Mouse (Mus musculus) MEL (cell line): Measurements from ENCODE around the gene Mfsd13b. TPM values are rescaled to one million over a fixed set of nuclear protein-coding genes. Genes with fewer than 3 reads are reported as not detected.

ENCODE experiments used
- DNase-seq: peaks from one replicate; pipeline ENCODE4 v3.0.0; 2011; ENCODE audit warnings: low read depth, low spot score
- H3K27ac ChIP-seq: 2 replicates; pipeline ENCODE4 v1.5.1; 2012; ENCODE audit warnings: low read depth, mild to moderate bottlenecking, control low read depth, low read length, moderate library complexity; ENCODE audit not compliant: control insufficient read depth
- H3K27me3 ChIP-seq, 2 experiments: fragments of 150-350 bp in 1 of 2; sonication (generic) in 1 of 2; 2 replicates each; pipeline ENCODE4 v1.6.1; 2012; ENCODE audit warnings: low read length in 2 of 2, mild to moderate bottlenecking in 2 of 2, improper control_type of control experiment in 1 of 2, moderate library complexity in 1 of 2; ENCODE audit not compliant: insufficient read depth in 2 of 2, control insufficient read depth in 1 of 2
- H3K36me3 ChIP-seq, 2 experiments: 2 replicates each; pipeline ENCODE4 v1.6.1; 2012 to 2014; ENCODE audit warnings: low read length in 2 of 2, improper control_type of control experiment in 1 of 2, inconsistent platforms in 1 of 2, mild to moderate bottlenecking in 1 of 2; ENCODE audit not compliant: insufficient read depth in 2 of 2, control insufficient read depth in 1 of 2
- H3K4me1 ChIP-seq, 2 experiments: fragments of 150-350 bp in 1 of 2; sonication (generic) in 1 of 2; 2 replicates each; pipeline ENCODE4 v1.6.1; 2012; ENCODE audit warnings: low read length in 2 of 2, improper control_type of control experiment in 1 of 2, mild to moderate bottlenecking in 1 of 2; ENCODE audit not compliant: insufficient read depth in 2 of 2, control insufficient read depth in 1 of 2
- H3K4me3 ChIP-seq, 2 experiments: fragments of 150-350 bp in 1 of 2; sonication (generic) in 1 of 2; 2 replicates each; pipeline ENCODE4 v1.5.1; 2012; ENCODE audit warnings: low read depth in 2 of 2, low read length in 2 of 2, mild to moderate bottlenecking in 2 of 2, moderate library complexity in 2 of 2, control low read depth in 1 of 2, improper control_type of control experiment in 1 of 2; ENCODE audit not compliant: control insufficient read depth in 1 of 2, insufficient read depth in 1 of 2
- H3K79me2 ChIP-seq: 2 replicates; pipeline ENCODE4 v1.6.1; 2012; ENCODE audit warnings: mild to moderate bottlenecking, low read length, moderate library complexity; ENCODE audit not compliant: control insufficient read depth, poor library complexity, insufficient read depth
- H3K9ac ChIP-seq: 2 replicates; pipeline ENCODE4 v1.6.1; 2012; ENCODE audit warnings: low read depth, mild to moderate bottlenecking, control low read depth, low read length, moderate library complexity; ENCODE audit not compliant: control insufficient read depth, poor library complexity, severe bottlenecking
- H3K9me3 ChIP-seq: fragments of 150-350 bp; sonication (generic); replicated peaks from 2 replicates; pipeline ENCODE4 v1.6.1; 2012; ENCODE audit warnings: mild to moderate bottlenecking, low read length, improper control_type of control experiment, moderate library complexity; ENCODE audit not compliant: insufficient read depth
- CHD1 ChIP-seq: IDR thresholded peaks from 2 replicates; pipeline ENCODE4 v1.6.1; 2012; ENCODE audit warnings: low read depth, mild to moderate bottlenecking, inconsistent platforms, low read length, improper control_type of control experiment
- E2F4 ChIP-seq: IDR thresholded peaks from 2 replicates; pipeline ENCODE4 v1.6.1; 2011; ENCODE audit warnings: low read depth, low read length, improper control_type of control experiment, borderline replicate concordance
- ELF1 ChIP-seq: IDR thresholded peaks from 2 replicates; pipeline ENCODE4 v1.6.1; 2014; ENCODE audit warnings: low read depth, mild to moderate bottlenecking, inconsistent platforms, low read length, improper control_type of control experiment, moderate library complexity
- GABPA ChIP-seq: IDR thresholded peaks from 2 replicates; pipeline ENCODE4 v1.6.1; 2012; ENCODE audit warnings: low read depth, mild to moderate bottlenecking, inconsistent platforms, low read length, improper control_type of control experiment, moderate library complexity
- GATA1 ChIP-seq: IDR thresholded peaks from 2 replicates; pipeline ENCODE4 v1.6.1; 2011; ENCODE audit warnings: low read depth, low read length, improper control_type of control experiment
- JUND ChIP-seq: IDR thresholded peaks from 2 replicates; pipeline ENCODE4 v1.6.1; 2011; ENCODE audit warnings: low read depth, mild to moderate bottlenecking, improper control_type of control experiment, low read length
- MAFK ChIP-seq: IDR thresholded peaks from 2 replicates; pipeline ENCODE4 v1.6.1; 2011; ENCODE audit warnings: low read depth, mild to moderate bottlenecking, low read length, improper control_type of control experiment, borderline replicate concordance
- MAZ ChIP-seq: IDR thresholded peaks from 2 replicates; pipeline ENCODE4 v1.6.1; 2012; ENCODE audit warnings: low read depth, mild to moderate bottlenecking, inconsistent platforms, low read length, improper control_type of control experiment
- MEF2A ChIP-seq: IDR thresholded peaks from 2 replicates; pipeline ENCODE4 v1.6.1; 2014; ENCODE audit warnings: low read depth, mild to moderate bottlenecking, inconsistent platforms, low read length, improper control_type of control experiment; ENCODE audit not compliant: poor library complexity, insufficient replicate concordance, severe bottlenecking; ENCODE audit errors: extremely low read depth
- MYB ChIP-seq: IDR thresholded peaks from 2 replicates; pipeline ENCODE4 v1.6.1; 2011; ENCODE audit warnings: mild to moderate bottlenecking, low read depth, low read length, improper control_type of control experiment
- NELFE ChIP-seq: IDR thresholded peaks from 2 replicates; pipeline ENCODE4 v1.6.1; 2011; ENCODE audit warnings: low read depth, low read length, improper control_type of control experiment
- NRF1 ChIP-seq: IDR thresholded peaks from 2 replicates; pipeline ENCODE4 v1.6.1; 2014; ENCODE audit warnings: low read depth, mild to moderate bottlenecking, inconsistent platforms, low read length, improper control_type of control experiment, moderate library complexity; ENCODE audit not compliant: poor library complexity, insufficient read depth, severe bottlenecking
- POLR2A ChIP-seq, 2 experiments: IDR thresholded peaks; 2 replicates each; pipeline ENCODE4 v1.6.1; 2011 to 2012; ENCODE audit warnings: low read length in 2 of 2, mild to moderate bottlenecking in 2 of 2, control low read depth in 1 of 2, improper control_type of control experiment in 1 of 2, low read depth in 1 of 2, moderate library complexity in 1 of 2; ENCODE audit not compliant: control insufficient read depth in 1 of 2, insufficient read depth in 1 of 2, poor library complexity in 1 of 2
- POLR2AphosphoS2 ChIP-seq: IDR thresholded peaks from 2 replicates; pipeline ENCODE4 v1.6.1; 2011; ENCODE audit warnings: low read length, improper control_type of control experiment
- POLR2AphosphoS5 ChIP-seq: IDR thresholded peaks from 2 replicates; pipeline ENCODE4 v1.6.1; 2012; ENCODE audit warnings: low read depth, borderline replicate concordance, mild to moderate bottlenecking, inconsistent platforms, low read length, moderate library complexity, mixed read lengths
- RAD21 ChIP-seq: IDR thresholded peaks from 2 replicates; pipeline ENCODE4 v1.6.1; 2011; ENCODE audit warnings: mild to moderate bottlenecking, low read depth, low read length, improper control_type of control experiment
- TBP ChIP-seq: IDR thresholded peaks from 2 replicates; pipeline ENCODE4 v1.8.0; 2011; ENCODE audit warnings: low read depth, low read length, improper control_type of control experiment
- TCF12 ChIP-seq: IDR thresholded peaks from 2 replicates; pipeline ENCODE4 v1.6.1; 2014; ENCODE audit warnings: low read depth, mild to moderate bottlenecking, inconsistent platforms, low read length, improper control_type of control experiment, moderate library complexity
- UBTF ChIP-seq: IDR thresholded peaks from 2 replicates; pipeline ENCODE4 v1.6.1; 2012; ENCODE audit warnings: low read depth, mild to moderate bottlenecking, inconsistent platforms, low read length, improper control_type of control experiment, moderate library complexity, borderline replicate concordance; ENCODE audit not compliant: insufficient read depth
- USF1 ChIP-seq: IDR thresholded peaks from 2 replicates; pipeline ENCODE4 v1.6.1; 2014; ENCODE audit warnings: low read depth, mild to moderate bottlenecking, inconsistent platforms, low read length, improper control_type of control experiment, moderate library complexity
- USF2 ChIP-seq, 2 experiments: IDR thresholded peaks; 2 replicates each; pipeline ENCODE4 v1.6.1; 2011 to 2012; ENCODE audit warnings: improper control_type of control experiment in 2 of 2, low read length in 2 of 2, borderline replicate concordance in 1 of 2, inconsistent platforms in 1 of 2, low read depth in 1 of 2, mild to moderate bottlenecking in 1 of 2; ENCODE audit not compliant: insufficient read depth in 1 of 2
- ZKSCAN1 ChIP-seq: IDR thresholded peaks from 2 replicates; pipeline ENCODE4 v1.6.1; 2012; ENCODE audit warnings: low read depth, mild to moderate bottlenecking, inconsistent platforms, low read length, improper control_type of control experiment, moderate library complexity
- ZMIZ1 ChIP-seq: IDR thresholded peaks from 2 replicates; pipeline ENCODE4 v1.6.1; 2012; ENCODE audit warnings: low read depth, mild to moderate bottlenecking, inconsistent platforms, low read length, improper control_type of control experiment, moderate library complexity
- ZNF384 ChIP-seq: IDR thresholded peaks from 2 replicates; pipeline ENCODE4 v1.6.1; 2012; ENCODE audit warnings: low read depth, mild to moderate bottlenecking, inconsistent platforms, low read length, improper control_type of control experiment
- polyA plus RNA-seq, 2 experiments: library from polyadenylated mRNA; stranded (reverse) in 1 of 2; unstranded in 1 of 2; fragments of >175 nt in 1 of 2; fragments of >200 nt in 1 of 2; gene quantifications; 2 replicates each; pipeline versions ENCODE4 v1.2.1 to v1.2.4; 2012; ENCODE audit warnings: low replicate concordance in 2 of 2, low read depth in 1 of 2; ENCODE audit not compliant: insufficient read length in 2 of 2, insufficient read depth in 1 of 2, missing spikeins in 1 of 2
- total RNA-seq: library from RNA; depleted of rRNA; stranded (reverse); fragments of 300-350 nt; gene quantifications from 2 replicates; pipeline ENCODE4 v1.2.3, GENCODE M21; 2012

Gene Mfsd13b
- total and polyA plus RNA-seq, 3 experiments: 0.17 TPM; not detected in 2

GRCm38 (mm10) chr7:121040595-121040994 lies 58.3 kb downstream of the Mfsd13b start:
- no peak for TF ChIP-seq MAFK
- no peak for TF ChIP-seq UBTF
- no peak for TF ChIP-seq GABPA
- TF ChIP-seq MEF2A: no peak
- TF ChIP-seq CHD1: no peak
- no peak for TF ChIP-seq ZKSCAN1
- no peak for TF ChIP-seq JUND
- TF ChIP-seq E2F4: no peak
- Histone ChIP-seq H3K4me1 (peaks cover 7 to 15% of the 10 kb centered on the region in 2 experiments), H3K4me3 (no peak overlapping the region), H3K9ac (no peak overlapping the region), H3K79me2 (peaks cover 78% of the 10 kb centered on the region), H3K27me3 (no peaks in the 10 kb centered on the region), H3K9me3 (no peaks in the 10 kb centered on the region), H3K36me3 (peaks cover 3 to 21% of the 10 kb centered on the region in 2 experiments), H3K27ac (no peak overlapping the region)
- no peak for DNase-seq

GRCm38 (mm10) chr7:121041989-121042388 lies 59.7 kb downstream of the Mfsd13b start:
- Histone ChIP-seq H3K36me3 (peaks cover 3 to 10% of the 10 kb centered on the region in 2 experiments), H3K9ac (no peak overlapping the region), H3K79me2 (peaks cover 70% of the 10 kb centered on the region), H3K27me3 (no peaks in the 10 kb centered on the region), H3K9me3 (no peaks in the 10 kb centered on the region), H3K4me1 (peaks cover 4 to 9% of the 10 kb centered on the region in 2 experiments), H3K27ac (no peak overlapping the region), H3K4me3 (no peak overlapping the region)
- TF ChIP-seq USF2 (IDR thresholded peaks at IDR 0.05; ENCODE audit: borderline replicate concordance in 1 of 2, insufficient read depth in 1 of 2, low read depth in 1 of 2, low read length in 2 of 2) (no peak), NELFE (no peak), ZMIZ1 (no peak), ZNF384 (no peak), MYB (no peak), USF1 (no peak)
- no peak for DNase-seq

GRCm38 (mm10) chr7:121043004-121043403 lies 60.7 kb downstream of the Mfsd13b start:
- H3K4me3 ChIP-seq: no peak overlapping the region
- no peak overlapping the region for H3K27ac ChIP-seq
- H3K79me2 ChIP-seq: peaks cover 67% of the 10 kb centered on the region
- peaks cover 9 to 15% of the 10 kb centered on the region in 2 experiments for H3K4me1 ChIP-seq
- no peak for DNase-seq
- no peaks in the 10 kb centered on the region for H3K27me3 ChIP-seq
- TF ChIP-seq USF1: no peak
- no peak for TF ChIP-seq MAZ
- TF ChIP-seq ZKSCAN1: no peak
- TF ChIP-seq MEF2A: no peak
- no peak for TF ChIP-seq POLR2A (IDR thresholded peaks at IDR 0.05; ENCODE audit: control insufficient read depth in 1 of 2, insufficient read depth in 1 of 2, low read depth in 1 of 2, low read length in 2 of 2, poor library complexity in 1 of 2)
- TF ChIP-seq GATA1: no peak
- TF ChIP-seq POLR2AphosphoS5: no peak
- no peak for TF ChIP-seq ELF1
- no peak for TF ChIP-seq E2F4
- no peak for TF ChIP-seq TCF12
- TF ChIP-seq UBTF: no peak
- no peak for TF ChIP-seq TBP
- TF ChIP-seq NRF1: no peak
- no peak for TF ChIP-seq POLR2AphosphoS2
- no peak for TF ChIP-seq CHD1
- no peak for TF ChIP-seq RAD21
- TF ChIP-seq MAFK: no peak
- H3K9ac ChIP-seq: no peak overlapping the region
- H3K9me3 ChIP-seq: no peaks in the 10 kb centered on the region
- peaks cover 3 to 17% of the 10 kb centered on the region in 2 experiments for H3K36me3 ChIP-seq
